Mouse (Mus musculus): Measurements from ENCODE around the gene Zbtb18.

GRCm38 (mm10) chr1:177483612-177484011, 41.5 kb downstream of the Zbtb18 start:
- TF ChIP-seq CTCF (IDR thresholded peaks at IDR 0.05; ENCODE audit: borderline replicate concordance, insufficient read depth, low read length) (no peak), POLR2A (IDR thresholded peaks at IDR 0.05; ENCODE audit: low read depth, low read length) (no peak)

All from embryonic fibroblast, embryonic 13.5 days (primary cell).